Mouse (Mus musculus) liver, embryonic 11.5 days (tissue): ENCODE results near the gene Frmd4a. TPM values are rescaled to one million over a fixed set of nuclear protein-coding genes. Genes with fewer than 3 reads are reported as not detected.

Source experiments
- ATAC-seq: fragments of 200-750 bp; cut with Nextera tagmentation; replicated peaks from 2 replicates; pipeline ENCODE4 v1.8.0; 2017; ENCODE audit warnings: moderate number of reproducible peaks, mild to moderate bottlenecking, moderate TSS enrichment, moderate library complexity; ENCODE audit not compliant: low FRiP score
- DNase-seq: peaks from one replicate; pipeline ENCODE4 v3.0.0-alpha.2; 2017; ENCODE audit warnings: low spot score
- H3K27ac ChIP-seq: fragments of 300-500 bp; sonication (generic); 2 replicates; pipeline ENCODE4 v1.5.1; 2014; ENCODE audit warnings: mild to moderate bottlenecking, low read depth, low read length, control low read depth
- H3K27me3 ChIP-seq: fragments of 300-500 bp; sonication (generic); replicated peaks from 2 replicates; pipeline ENCODE4 v1.6.1; 2014; ENCODE audit warnings: low read length, mixed read lengths; ENCODE audit not compliant: control insufficient read depth, insufficient read depth
- H3K36me3 ChIP-seq: fragments of 300-500 bp; sonication (generic); 2 replicates; pipeline ENCODE4 v1.6.1; 2014; ENCODE audit warnings: mild to moderate bottlenecking, low read length, moderate library complexity, mixed read lengths; ENCODE audit not compliant: control insufficient read depth, insufficient read depth
- H3K4me1 ChIP-seq: fragments of 300-500 bp; sonication (generic); replicated peaks from 2 replicates; pipeline ENCODE4 v1.6.1; 2014; ENCODE audit warnings: low read length, mixed read lengths; ENCODE audit not compliant: control insufficient read depth, insufficient read depth
- H3K4me2 ChIP-seq: fragments of 300-500 bp; sonication (generic); 2 replicates; pipeline ENCODE4 v1.6.1; 2014; ENCODE audit warnings: mild to moderate bottlenecking, control low read depth, moderate library complexity
- H3K4me3 ChIP-seq: fragments of 300-500 bp; sonication (generic); 2 replicates; pipeline ENCODE4 v1.5.1; 2014; ENCODE audit warnings: low read depth, low read length, control low read depth
- H3K9ac ChIP-seq: fragments of 300-500 bp; sonication (generic); 2 replicates; pipeline ENCODE4 v1.6.1; 2014; ENCODE audit warnings: low read depth, low read length, control low read depth
- H3K9me3 ChIP-seq: fragments of 300-500 bp; sonication (generic); 2 replicates; pipeline ENCODE4 v1.6.1; 2016; ENCODE audit warnings: low read length, inconsistent platforms, mixed read lengths; ENCODE audit not compliant: control insufficient read depth
- WGBS: fragments of 180-500 bp; shearing (Covaris S2); extraction: QIAGEN DNeasy Blood & Tissue Kit; methylation state at CpG from one replicate; pipeline ENCODE4 v1.1.7; 2014; 5-methylcytosine and 5-hydroxymethylcytosine counted together
- polyA plus RNA-seq: library from polyadenylated mRNA; unstranded; fragments of >200 nt; fragmentation: Nextera tagmentation; extraction: Ambion mirVana; gene quantifications from 2 replicates; pipeline ENCODE4 v1.2.1, GENCODE M21; 2014

Frmd4a gene
- polyA plus RNA-seq, 1 experiment from 2014 or later = 18.6 TPM

- ATAC-seq (no peak), DNase-seq (no peak)
- H3K27ac ChIP-seq = no peak overlapping the region
- peaks cover 4% of the 10 kb centered on the region for H3K36me3 ChIP-seq
- no peak overlapping the region for H3K4me3 ChIP-seq
- H3K4me2 ChIP-seq = no peak overlapping the region
- 78% methylated on average over 12 of the region's 12 CpGs for WGBS
- no peak overlapping the region for H3K9ac ChIP-seq
- no peaks in the 10 kb centered on the region for H3K27me3 ChIP-seq
- no peaks in the 10 kb centered on the region for H3K9me3 ChIP-seq
- no peaks in the 10 kb centered on the region for H3K4me1 ChIP-seq
Measured at GRCm38 (mm10) chr2:4620640-4621401, 603.3 kb downstream of the Frmd4a start.

GRCm38 (mm10) chr2:4621471-4621985 lies 604.0 kb downstream of the Frmd4a start:
- no peak for DNase-seq
- ATAC-seq = no peak
- no peaks in the 10 kb centered on the region for H3K27me3 ChIP-seq
- no peak overlapping the region for H3K27ac ChIP-seq
- no peak overlapping the region for H3K4me3 ChIP-seq
- H3K9ac ChIP-seq = no peak overlapping the region
- WGBS = 84% methylated on average over 3 of the region's 3 CpGs
- H3K36me3 ChIP-seq = peaks cover 4% of the 10 kb centered on the region
- no peaks in the 10 kb centered on the region for H3K4me1 ChIP-seq
- no peaks in the 10 kb centered on the region for H3K9me3 ChIP-seq
- H3K4me2 ChIP-seq = no peak overlapping the region

DNA sequence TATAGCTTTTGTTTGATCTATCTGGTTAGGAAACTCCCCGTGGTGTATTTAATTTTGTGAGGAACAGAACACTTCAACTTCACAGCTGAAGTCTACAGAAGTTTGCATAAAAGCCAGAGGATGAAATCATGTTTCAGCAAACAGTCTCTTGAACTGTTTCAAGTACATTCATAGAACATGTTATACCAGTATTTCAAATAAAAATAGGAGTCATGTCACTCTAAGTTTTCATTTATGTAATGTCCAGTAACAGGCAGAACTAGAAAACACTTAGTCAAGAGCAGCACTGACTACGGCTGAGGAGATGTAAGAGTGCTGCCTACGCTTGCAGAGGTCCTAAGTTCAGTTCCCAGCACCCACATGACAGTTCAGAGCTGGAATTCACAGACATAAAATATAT lies 609.4 kb downstream of the Frmd4a start:
- 90% methylated on average over 3 of the region's 3 CpGs for WGBS
- no peaks in the 10 kb centered on the region for H3K9me3 ChIP-seq
- H3K4me3 ChIP-seq = no peak overlapping the region
- no peaks in the 10 kb centered on the region for H3K27me3 ChIP-seq
- peaks cover 6% of the 10 kb centered on the region for H3K36me3 ChIP-seq
- no peak overlapping the region for H3K9ac ChIP-seq
- H3K4me2 ChIP-seq = no peak overlapping the region
- no peaks in the 10 kb centered on the region for H3K4me1 ChIP-seq
- ATAC-seq (no peak), DNase-seq (no peak)
- no peak overlapping the region for H3K27ac ChIP-seq

DNA sequence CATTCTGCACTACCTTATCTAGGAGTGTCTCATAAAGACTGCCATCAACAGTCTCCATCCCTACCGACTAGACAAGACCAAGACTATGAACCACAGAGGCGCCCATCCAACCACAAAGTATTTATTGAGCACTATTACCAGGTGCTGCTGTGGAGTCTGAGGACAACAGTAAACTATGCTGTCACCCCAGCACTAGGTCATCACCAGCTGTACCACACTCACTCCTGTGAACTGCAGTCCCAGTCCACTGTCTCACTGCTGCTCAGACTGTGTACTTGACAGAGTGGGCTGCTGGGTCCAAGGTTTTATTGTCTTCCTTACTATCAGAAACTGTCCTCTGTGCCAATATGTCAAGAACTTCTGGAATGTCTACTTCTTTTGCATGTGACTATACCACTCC lies 611.4 kb downstream of the Frmd4a start:
- H3K4me2 ChIP-seq = no peak overlapping the region
- DNase-seq (no peak), ATAC-seq (no peak)
- H3K27me3 ChIP-seq = no peaks in the 10 kb centered on the region
- H3K4me3 ChIP-seq = no peak overlapping the region
- 88% methylated on average over 2 of the region's 2 CpGs for WGBS
- no peak overlapping the region for H3K9ac ChIP-seq
- H3K4me1 ChIP-seq = no peaks in the 10 kb centered on the region
- H3K27ac ChIP-seq = no peak overlapping the region
- peaks cover 13% of the 10 kb centered on the region; the same call in 1 of the 2 replicates for H3K36me3 ChIP-seq
- no peaks in the 10 kb centered on the region for H3K9me3 ChIP-seq

DNA sequence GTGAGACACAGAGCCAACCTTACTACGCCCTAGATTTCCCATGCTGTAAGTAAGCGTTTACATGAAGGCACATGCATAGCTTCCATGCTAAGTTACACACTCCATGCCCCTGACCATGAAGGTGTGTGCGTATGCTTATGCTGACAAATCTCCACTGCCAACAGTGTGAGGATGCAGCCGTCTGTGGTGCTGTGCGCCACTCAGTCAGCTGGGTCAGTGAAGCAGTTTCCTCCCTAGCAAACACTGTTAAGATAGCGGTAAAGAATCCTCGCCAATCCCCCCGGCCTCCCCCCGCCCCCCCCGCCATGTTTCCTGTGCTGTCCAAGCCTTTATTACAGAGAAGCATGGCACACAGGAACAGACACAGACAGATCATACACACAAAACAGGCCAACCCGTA lies 612.0 kb downstream of the Frmd4a start:
- no peak overlapping the region for H3K4me2 ChIP-seq
- H3K27ac ChIP-seq = no peak overlapping the region
- DNase-seq = no peak
- H3K9me3 ChIP-seq = no peaks in the 10 kb centered on the region
- 90% methylated on average over 11 of the region's 11 CpGs for WGBS
- no peaks in the 10 kb centered on the region for H3K4me1 ChIP-seq
- no peaks in the 10 kb centered on the region for H3K27me3 ChIP-seq
- ATAC-seq = no peak
- H3K4me3 ChIP-seq = no peak overlapping the region
- H3K36me3 ChIP-seq = peaks cover 13% of the 10 kb centered on the region; the same call in 1 of the 2 replicates
- no peak overlapping the region for H3K9ac ChIP-seq

DNA sequence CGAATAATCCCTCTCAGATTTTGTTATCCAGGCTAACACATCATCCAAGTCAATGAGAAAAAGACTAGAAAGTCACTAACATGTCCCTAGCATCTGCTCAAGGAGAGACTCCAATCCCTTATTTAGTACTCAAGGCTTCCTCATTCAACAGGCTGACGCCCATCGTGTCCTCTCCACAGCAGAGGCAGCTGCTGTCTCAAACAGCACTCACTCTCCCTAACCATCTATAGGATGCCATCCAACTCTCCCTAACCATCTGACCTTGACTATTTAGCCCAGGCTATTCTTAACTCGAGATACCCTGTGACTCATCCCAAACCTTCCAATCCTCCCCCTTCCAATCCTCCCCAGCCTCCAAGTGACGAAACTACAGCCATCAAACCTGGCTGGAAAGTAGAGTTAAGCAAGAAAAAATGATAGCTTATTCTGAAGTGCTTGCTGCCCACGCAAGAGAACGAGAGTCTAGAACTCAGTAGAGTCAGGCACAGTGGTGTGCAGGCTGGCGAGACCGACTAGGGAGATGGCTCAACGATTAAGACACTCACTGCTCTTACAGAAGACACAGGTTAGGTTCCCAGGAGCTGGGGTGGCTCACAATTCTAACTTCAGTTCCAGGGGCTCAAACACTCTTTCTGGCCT lies 612.8 kb downstream of the Frmd4a start:
- no peaks in the 10 kb centered on the region for H3K9me3 ChIP-seq
- ATAC-seq (no peak), DNase-seq (no peak)
- H3K4me1 ChIP-seq = no peaks in the 10 kb centered on the region
- 89% methylated on average over 10 of the region's 10 CpGs for WGBS
- H3K27me3 ChIP-seq = no peaks in the 10 kb centered on the region
- H3K4me2 ChIP-seq = no peak overlapping the region
- H3K4me3 ChIP-seq = no peak overlapping the region
- H3K9ac ChIP-seq = no peak overlapping the region
- no peak overlapping the region for H3K27ac ChIP-seq
- H3K36me3 ChIP-seq = peaks cover 13% of the 10 kb centered on the region; the same call in 1 of the 2 replicates

DNA sequence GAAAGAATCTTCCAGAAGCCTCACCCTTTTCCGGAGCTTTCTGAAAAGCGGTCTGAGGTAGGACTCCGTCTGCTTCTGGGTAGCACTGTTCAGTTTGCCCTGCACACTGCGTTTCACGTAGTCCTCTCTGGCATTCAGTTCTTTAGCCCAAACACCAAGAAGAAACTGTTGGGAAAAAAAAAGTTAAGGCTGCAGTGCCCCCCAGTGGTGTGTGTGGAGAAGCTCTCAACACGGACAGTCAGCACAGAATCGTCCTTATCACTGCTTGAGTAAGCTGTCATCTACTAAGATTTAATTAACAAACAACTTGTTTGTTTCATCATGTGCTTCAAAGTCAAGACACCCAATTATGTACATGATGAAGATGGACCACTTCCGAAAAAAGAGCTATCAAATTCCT lies 618.3 kb downstream of the Frmd4a start:
- Histone ChIP-seq H3K4me1 (no peaks in the 10 kb centered on the region), H3K9me3 (no peaks in the 10 kb centered on the region), H3K27ac (no peak overlapping the region), H3K36me3 (peaks cover 23% of the 10 kb centered on the region), H3K4me3 (no peak overlapping the region), H3K9ac (no peak overlapping the region), H3K27me3 (no peaks in the 10 kb centered on the region), H3K4me2 (no peak overlapping the region)
- ATAC-seq (no peak), DNase-seq (no peak)
- 87% methylated on average over 8 of the region's 8 CpGs for WGBS

GRCm38 (mm10) chr2:4636656-4637055 lies 619.1 kb downstream of the Frmd4a start:
- DNase-seq = no peak

GRCm38 (mm10) chr2:4638189-4638588 lies 620.7 kb downstream of the Frmd4a start:
- Histone ChIP-seq H3K27me3 (no peaks in the 10 kb centered on the region), H3K27ac (no peak overlapping the region), H3K9ac (no peak overlapping the region), H3K9me3 (no peaks in the 10 kb centered on the region), H3K4me1 (no peaks in the 10 kb centered on the region), H3K4me3 (no peak overlapping the region), H3K4me2 (no peak overlapping the region), H3K36me3 (peaks cover 21% of the 10 kb centered on the region)
- no peak for ATAC-seq
- no peak for DNase-seq
- 90% methylated on average over 3 of the region's 3 CpGs for WGBS

More at GRCm38 (mm10) chr2:4636656-4637055, 619.1 kb downstream of the Frmd4a start:
- H3K4me2 ChIP-seq = no peak overlapping the region
- no peak overlapping the region for H3K4me3 ChIP-seq
- WGBS = 81% methylated on average over 7 of the region's 7 CpGs
- peaks cover 23% of the 10 kb centered on the region for H3K36me3 ChIP-seq
- no peak for ATAC-seq
- no peaks in the 10 kb centered on the region for H3K4me1 ChIP-seq
- H3K27ac ChIP-seq = no peak overlapping the region
- no peaks in the 10 kb centered on the region for H3K9me3 ChIP-seq
- H3K9ac ChIP-seq = no peak overlapping the region
- no peaks in the 10 kb centered on the region for H3K27me3 ChIP-seq
